Mouse (Mus musculus) bone marrow macrophage, adult 2 months (primary cell): ENCODE data around the gene Zfp706.

Source experiments
- CTCF ChIP-seq: IDR thresholded peaks from 2 replicates; pipeline ENCODE4 v1.5.1; 2012; ENCODE audit warnings: low read depth, mild to moderate bottlenecking, low read length, moderate library complexity
- POLR2A ChIP-seq: IDR thresholded peaks from 2 replicates; pipeline ENCODE4 v1.6.1; 2012; ENCODE audit warnings: mild to moderate bottlenecking, low read depth, low read length, borderline replicate concordance

GRCm38 (mm10) chr15:36979159-36979487, 28.4 kb downstream of the Zfp706 start:
- TF ChIP-seq CTCF = no peak
- no peak for TF ChIP-seq POLR2A
